Mouse (Mus musculus): ENCODE data around the gene Cnnm1. TPM values are rescaled to one million over a fixed set of nuclear protein-coding genes. Genes with fewer than 3 reads are reported as not detected.
"Not testable (repeated sequence)": the region's sequence is repeated elsewhere in the genome, so short reads cannot be mapped to it uniquely, and the experiment has no call there.

Gene Cnnm1
- polyA plus RNA-seq, 1 experiment from 2014 or later, result 0.05 TPM

DNA sequence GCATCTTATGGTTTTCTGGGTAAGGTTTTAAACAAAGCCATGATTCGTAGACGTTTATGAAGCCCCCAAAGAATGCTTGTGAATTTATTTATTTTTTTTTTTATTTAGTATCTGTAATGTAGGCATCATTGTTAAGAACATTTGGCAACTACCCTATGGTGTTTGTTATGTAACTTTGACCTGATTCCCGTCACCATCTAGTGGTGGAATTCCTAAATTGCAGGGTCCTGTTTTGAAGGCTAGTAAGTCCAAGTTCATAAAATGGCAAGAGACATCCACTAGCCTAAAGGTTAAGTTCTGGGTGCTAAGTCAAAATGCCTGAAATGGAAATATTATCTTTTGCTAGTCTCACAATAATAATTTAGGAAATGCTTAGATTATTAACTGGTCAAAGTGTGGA, 47.2 kb downstream of the Cnnm1 start:
- no peak overlapping the region for H3K4me3 ChIP-seq
- no peak overlapping the region for H3K9ac ChIP-seq
- H3K36me3 ChIP-seq, result no peaks in the 10 kb centered on the region
- 0 out of 2 replicates have a peak, but pooled peaks cover 2% of the 10 kb centered on the region for H3K27me3 ChIP-seq
- no peak overlapping the region for H3K27ac ChIP-seq
- no peaks in the 10 kb centered on the region for H3K4me1 ChIP-seq (replicated peaks)
- WGBS, result 31% methylated on average over 3 of the region's 3 CpGs
- H3K4me2 ChIP-seq, result no peak overlapping the region
- no peak for ATAC-seq (replicated peaks; ENCODE audit: insufficient number of reproducible peaks, insufficient read depth, low FRiP score, low read depth)
- no peaks in the 10 kb centered on the region for H3K9me3 ChIP-seq (replicated peaks)

- not testable (repeated sequence) for H3K4me2 ChIP-seq; H3K4me3 ChIP-seq; H3K36me3 ChIP-seq; H3K27ac ChIP-seq; ATAC-seq (replicated peaks; ENCODE audit: insufficient number of reproducible peaks, insufficient read depth, low FRiP score, low read depth); H3K27me3 ChIP-seq; H3K9ac ChIP-seq; H3K9me3 ChIP-seq (replicated peaks)
- 63% methylated on average over 1 of the region's 1 CpGs for WGBS
- peaks cover 13% of the 10 kb centered on the region for H3K4me1 ChIP-seq (replicated peaks)
Observed at GRCm38 (mm10) chr19:43493316-43493715, 53.1 kb downstream of the Cnnm1 start.

- Histone ChIP-seq H3K4me1 (replicated peaks) (peaks cover 13% of the 10 kb centered on the region), H3K27me3 (peaks cover 2% of the 10 kb centered on the region; the same call in 1 of the 2 replicates), H3K4me2 (no peak overlapping the region), H3K9ac (no peak overlapping the region), H3K9me3 (replicated peaks) (no peaks in the 10 kb centered on the region), H3K4me3 (no peak overlapping the region), H3K27ac (no peak overlapping the region), H3K36me3 (0 out of 2 replicates have a peak, but pooled peaks cover 4% of the 10 kb centered on the region)
- WGBS, result 80% methylated on average over 6 of the region's 6 CpGs
- ATAC-seq (replicated peaks; ENCODE audit: insufficient number of reproducible peaks, insufficient read depth, low FRiP score, low read depth), result no peak
Observed at GRCm38 (mm10) chr19:43493878-43494277, 53.6 kb downstream of the Cnnm1 start.

- Histone ChIP-seq H3K4me3 (peak overlapping the region; percentile 30), H3K4me1 (replicated peaks) (peaks cover 13% of the 10 kb centered on the region), H3K4me2 (peak overlapping the region; percentile 64), H3K9ac (no peak overlapping the region), H3K9me3 (replicated peaks) (no peaks in the 10 kb centered on the region), H3K27ac (no peak overlapping the region), H3K27me3 (peaks cover 2% of the 10 kb centered on the region; the same call in 1 of the 2 replicates), H3K36me3 (peaks cover 6% of the 10 kb centered on the region; the same call in 1 of the 2 replicates)
- 6% methylated on average over 14 of the region's 14 CpGs for WGBS
- ATAC-seq (replicated peaks; ENCODE audit: insufficient number of reproducible peaks, insufficient read depth, low FRiP score, low read depth), result no peak
Observed at GRCm38 (mm10) chr19:43494914-43495313, 54.7 kb downstream of the Cnnm1 start.

DNA sequence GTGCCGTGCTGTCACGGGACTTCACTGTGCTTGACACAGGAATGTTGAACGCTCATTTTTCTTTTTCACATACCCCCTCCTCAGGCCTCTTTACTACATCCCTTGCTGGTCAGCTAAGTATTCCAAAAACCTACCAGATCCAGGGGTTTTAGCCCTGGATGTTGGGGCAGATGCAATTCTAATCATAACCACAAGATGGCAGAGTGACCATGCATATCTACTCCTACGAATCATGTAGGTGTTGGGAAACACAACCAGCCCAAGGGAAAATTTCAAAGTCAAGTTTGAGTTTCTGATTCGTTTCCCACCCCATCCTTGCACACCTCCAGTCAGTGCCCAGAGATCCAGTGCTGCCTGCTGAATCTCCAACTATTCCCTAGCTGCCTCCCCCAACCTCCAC, 55.6 kb downstream of the Cnnm1 start:
- WGBS, result 13% methylated on average over 5 of the region's 5 CpGs
- no peak overlapping the region for H3K27ac ChIP-seq
- ATAC-seq (replicated peaks; ENCODE audit: insufficient number of reproducible peaks, insufficient read depth, low FRiP score, low read depth), result no peak
- H3K36me3 ChIP-seq, result peaks cover 15% of the 10 kb centered on the region; the same call in 1 of the 2 replicates
- H3K4me1 ChIP-seq (replicated peaks), result peaks cover 13% of the 10 kb centered on the region
- H3K9me3 ChIP-seq (replicated peaks), result no peaks in the 10 kb centered on the region
- peaks cover 2% of the 10 kb centered on the region; the same call in 1 of the 2 replicates for H3K27me3 ChIP-seq
- no peak overlapping the region for H3K4me3 ChIP-seq
- peak overlapping the region; percentile 64; the same call in 1 of the 2 replicates for H3K4me2 ChIP-seq
- H3K9ac ChIP-seq, result no peak overlapping the region

- no peak overlapping the region for H3K4me2 ChIP-seq
- H3K9ac ChIP-seq, result no peak overlapping the region
- no peaks in the 10 kb centered on the region for H3K9me3 ChIP-seq (replicated peaks)
- H3K4me1 ChIP-seq (replicated peaks), result peaks cover 13% of the 10 kb centered on the region
- no peaks in the 10 kb centered on the region; the same call in 1 of the 2 replicates for H3K27me3 ChIP-seq
- WGBS, result 85% methylated on average over 7 of the region's 7 CpGs
- no peak for ATAC-seq (replicated peaks; ENCODE audit: insufficient number of reproducible peaks, insufficient read depth, low FRiP score, low read depth)
- no peak overlapping the region for H3K4me3 ChIP-seq
- peaks cover 26% of the 10 kb centered on the region; the same call in 1 of the 2 replicates for H3K36me3 ChIP-seq
- no peak overlapping the region for H3K27ac ChIP-seq
Observed at GRCm38 (mm10) chr19:43497440-43497839, 57.2 kb downstream of the Cnnm1 start.

GRCm38 (mm10) chr19:43498874-43499273, 58.6 kb downstream of the Cnnm1 start:
- Histone ChIP-seq H3K9me3 (replicated peaks) (no peaks in the 10 kb centered on the region), H3K4me2 (no peak overlapping the region), H3K27ac (no peak overlapping the region), H3K9ac (no peak overlapping the region), H3K4me1 (replicated peaks) (peaks cover 13% of the 10 kb centered on the region), H3K4me3 (no peak overlapping the region), H3K27me3 (no peaks in the 10 kb centered on the region; the same call in 1 of the 2 replicates), H3K36me3 (peaks cover 29% of the 10 kb centered on the region; the same call in 1 of the 2 replicates)
- WGBS, result 79% methylated on average over 7 of the region's 7 CpGs
- no peak for ATAC-seq (replicated peaks; ENCODE audit: insufficient number of reproducible peaks, insufficient read depth, low FRiP score, low read depth)

DNA sequence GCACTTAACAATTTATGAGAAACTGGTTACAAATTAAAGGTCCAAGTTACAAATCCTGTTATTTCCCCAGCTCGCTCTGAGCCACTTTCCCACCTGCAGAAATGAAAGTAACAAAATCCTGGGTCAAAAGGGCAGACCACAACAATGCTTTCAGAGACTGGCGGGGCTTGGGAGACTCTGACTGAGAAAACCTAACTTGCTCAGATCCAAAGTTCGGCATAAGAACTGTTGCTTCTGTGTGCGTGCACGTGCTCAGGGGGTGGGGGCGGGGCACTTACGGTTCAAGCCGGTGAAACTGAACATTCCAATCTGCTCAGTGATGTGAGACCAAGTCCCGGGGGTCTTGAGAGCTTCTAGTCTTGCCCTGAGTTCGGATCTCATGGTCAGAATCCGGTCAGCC, 62.4 kb downstream of the Cnnm1 start:
- WGBS, result 83% methylated on average over 11 of the region's 11 CpGs
- Histone ChIP-seq H3K4me1 (replicated peaks) (no peaks in the 10 kb centered on the region), H3K27me3 (no peaks in the 10 kb centered on the region), H3K27ac (no peak overlapping the region), H3K9me3 (replicated peaks) (no peaks in the 10 kb centered on the region), H3K4me2 (no peak overlapping the region), H3K36me3 (peaks cover 60% of the 10 kb centered on the region), H3K9ac (no peak overlapping the region), H3K4me3 (no peak overlapping the region)
- ATAC-seq (replicated peaks; ENCODE audit: insufficient number of reproducible peaks, insufficient read depth, low FRiP score, low read depth), result no peak

DNA sequence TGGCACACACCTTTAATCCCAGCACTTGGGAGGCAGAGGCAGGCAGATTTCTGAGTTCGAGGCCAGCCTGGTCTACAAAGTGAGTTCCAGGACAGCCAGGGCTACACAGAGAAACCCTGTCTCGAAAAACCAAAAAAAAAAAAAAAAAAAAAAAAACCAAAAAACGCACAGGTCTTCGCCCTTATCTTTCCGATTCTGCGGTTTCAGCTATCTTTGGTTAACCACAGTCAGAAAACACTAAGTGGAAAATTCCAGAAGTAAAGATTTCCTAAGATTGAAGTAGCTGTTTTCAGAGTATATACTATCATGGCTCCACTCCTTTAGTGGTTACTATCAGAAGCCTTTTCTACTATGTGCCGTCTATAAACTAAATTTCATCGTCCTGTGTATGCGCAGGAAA, 63.4 kb downstream of the Cnnm1 start:
- H3K36me3 ChIP-seq, result peaks cover 66% of the 10 kb centered on the region
- not testable (repeated sequence) for H3K9me3 ChIP-seq (replicated peaks); H3K4me3 ChIP-seq; H3K27me3 ChIP-seq; H3K27ac ChIP-seq; H3K9ac ChIP-seq; H3K4me1 ChIP-seq (replicated peaks); H3K4me2 ChIP-seq; ATAC-seq (replicated peaks; ENCODE audit: insufficient number of reproducible peaks, insufficient read depth, low FRiP score, low read depth)
- WGBS, result 94% methylated on average over 8 of the region's 9 CpGs

GRCm38 (mm10) chr19:43505441-43505840, 65.2 kb downstream of the Cnnm1 start:
- no peak overlapping the region for H3K27ac ChIP-seq
- H3K4me3 ChIP-seq, result no peak overlapping the region
- H3K9me3 ChIP-seq (replicated peaks), result no peaks in the 10 kb centered on the region
- WGBS, result 86% methylated on average over 12 of the region's 12 CpGs
- H3K4me1 ChIP-seq (replicated peaks), result no peaks in the 10 kb centered on the region
- H3K36me3 ChIP-seq, result peaks cover 66% of the 10 kb centered on the region
- no peak for ATAC-seq (replicated peaks; ENCODE audit: insufficient number of reproducible peaks, insufficient read depth, low FRiP score, low read depth)
- no peak overlapping the region for H3K4me2 ChIP-seq
- H3K9ac ChIP-seq, result no peak overlapping the region
- no peaks in the 10 kb centered on the region for H3K27me3 ChIP-seq

DNA sequence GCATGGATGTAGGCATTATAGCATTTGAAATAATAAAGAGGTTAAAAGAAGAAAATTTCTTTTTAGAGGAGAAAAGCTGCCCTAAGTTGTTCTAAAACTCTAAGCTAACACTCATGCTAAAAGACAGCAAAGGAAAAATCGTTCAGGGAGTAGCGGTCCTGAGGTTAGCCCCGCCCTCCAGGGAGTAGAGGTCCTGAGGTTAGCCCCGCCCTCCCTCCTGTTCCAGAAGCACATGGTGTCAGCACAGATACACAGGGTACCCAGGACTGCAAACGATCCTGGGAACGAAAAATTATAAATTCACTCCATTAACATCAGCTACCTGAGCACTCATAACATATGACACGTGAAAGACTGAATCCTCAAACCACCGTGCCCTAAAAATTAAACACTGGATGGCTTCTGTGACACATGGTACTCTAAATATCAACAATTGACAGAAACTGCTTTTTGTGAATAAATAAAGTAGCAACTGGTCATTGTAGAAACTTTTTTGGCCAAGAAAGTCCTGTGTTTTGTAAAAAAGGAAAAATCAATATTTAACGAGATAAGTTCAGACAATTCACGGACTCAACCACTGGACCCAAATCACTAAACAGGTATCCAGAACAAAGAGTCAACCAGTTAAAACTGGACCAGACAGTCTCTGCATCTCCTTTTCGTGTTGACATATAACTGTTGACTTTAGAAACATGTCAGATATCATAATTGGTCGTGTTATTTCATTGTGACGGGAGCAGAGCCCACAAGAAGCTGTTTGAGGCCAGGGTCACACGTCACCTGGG, 70.4 kb downstream of the Cnnm1 start:
- Histone ChIP-seq H3K4me2 (no peak overlapping the region), H3K27ac (no peak overlapping the region), H3K27me3 (no peaks in the 10 kb centered on the region), H3K4me3 (no peak overlapping the region), H3K4me1 (replicated peaks) (0 out of 2 replicates have a peak, but pooled peaks cover under 1% of the 10 kb centered on the region), H3K36me3 (peaks cover 64% of the 10 kb centered on the region), H3K9ac (no peak overlapping the region), H3K9me3 (replicated peaks) (no peaks in the 10 kb centered on the region)
- WGBS, result 86% methylated on average over 14 of the region's 14 CpGs
- no peak for ATAC-seq (replicated peaks; ENCODE audit: insufficient number of reproducible peaks, insufficient read depth, low FRiP score, low read depth)
